Mouse (Mus musculus): ENCODE data around the gene Tff3. TPM values are rescaled to one million over a fixed set of nuclear protein-coding genes. Genes with fewer than 3 reads are reported as not detected.

Gene Tff3
- total and polyA plus RNA-seq, 3 experiments = not detected

- Histone ChIP-seq H3K36me3 (replicated peaks in 1 of 2; ENCODE audit: control insufficient read depth in 1 of 2, insufficient read depth in 1 of 2, low read length in 1 of 2) (no peaks in the 10 kb centered on the region), H3K9me3 (replicated peaks; ENCODE audit: low read length) (no peaks in the 10 kb centered on the region), H3K79me2 (replicated peaks; ENCODE audit: control insufficient read depth, extremely low read depth, insufficient read depth, poor library complexity, severe bottlenecking) (no peaks in the 10 kb centered on the region), H3K4me3 (replicated peaks in 1 of 3; ENCODE audit: low read depth in 2 of 3, low read length in 2 of 3, poor library complexity in 1 of 3) (no peak overlapping the region), H3K9ac (ENCODE audit: insufficient read depth, low read depth) (no peak overlapping the region), H3K27ac (ENCODE audit: insufficient read depth, low read depth) (no peak overlapping the region), H3K27me3 (replicated peaks) (no peaks in the 10 kb centered on the region), H3K4me2 (ENCODE audit: insufficient read depth, low read depth, poor library complexity, severe bottlenecking) (no peak overlapping the region), H3K4me1 (ENCODE audit: control insufficient read depth in 1 of 2, insufficient read depth in 2 of 2) (peaks cover 17 to 61% of the 10 kb centered on the region in 2 experiments)
- TF ChIP-seq HCFC1 (IDR thresholded peaks at IDR 0.05; ENCODE audit: low read depth, low read length) (no peak), ZKSCAN1 (IDR thresholded peaks at IDR 0.05; ENCODE audit: borderline replicate concordance, low read depth, low read length) (no peak), KAT2A (IDR thresholded peaks at IDR 0.05; ENCODE audit: insufficient replicate concordance, low read length) (no peak), ZNF384 (IDR thresholded peaks at IDR 0.05; ENCODE audit: low read depth, low read length) (no peak), MEF2A (IDR thresholded peaks at IDR 0.05; ENCODE audit: borderline replicate concordance, low read depth, low read length) (no peak)
- dilution Hi-C loops (cut with MboI; ENCODE audit: extremely low pct_ligation_motif_present, extremely low pct_unique_long_range_greater_than_20kb, low sequenced_read_pairs) (no loop called here), in situ Hi-C loops (cut with MboI; ENCODE audit: low pct_ligation_motif_present, low pct_unique_long_range_greater_than_20kb, low sequenced_read_pairs) (loop anchor here (10.0 kb wide), 1 partner anchor 54 kb away; no protein-coding TSS in a partner anchor)
- DNase-seq (ENCODE audit: extremely low read depth) = no peak
Observed at GRCm38 (mm10) chr17:31078581-31078980, 50.9 kb downstream of the Tff3 start.

GRCm38 (mm10) chr17:31077561-31077960 is 51.9 kb downstream of the Tff3 start:
- H3K4me1 ChIP-seq (ENCODE audit: control insufficient read depth in 1 of 2, insufficient read depth in 2 of 2) = peaks cover 24 to 72% of the 10 kb centered on the region in 2 experiments
- dilution Hi-C loops (cut with MboI; ENCODE audit: extremely low pct_ligation_motif_present, extremely low pct_unique_long_range_greater_than_20kb, low sequenced_read_pairs) = no loop called here

More at GRCm38 (mm10) chr17:31077561-31077960, 51.9 kb downstream of the Tff3 start:
- peak overlapping the region in 1 of 3 experiments; percentile 16 for H3K4me3 ChIP-seq (replicated peaks in 1 of 3; ENCODE audit: low read depth in 2 of 3, low read length in 2 of 3, poor library complexity in 1 of 3)
- H3K36me3 ChIP-seq (replicated peaks in 1 of 2; ENCODE audit: control insufficient read depth in 1 of 2, insufficient read depth in 1 of 2, low read length in 1 of 2) = no peaks in the 10 kb centered on the region
- no peaks in the 10 kb centered on the region for H3K27me3 ChIP-seq (replicated peaks)
- H3K27ac ChIP-seq (ENCODE audit: insufficient read depth, low read depth) = no peak overlapping the region
- in situ Hi-C loops (cut with MboI; ENCODE audit: low pct_ligation_motif_present, low pct_unique_long_range_greater_than_20kb, low sequenced_read_pairs) = loop anchor here (10.0 kb wide), 1 partner anchor 53 kb away; no protein-coding TSS in a partner anchor
- H3K4me2 ChIP-seq (ENCODE audit: insufficient read depth, low read depth, poor library complexity, severe bottlenecking) = no peak overlapping the region
- DNase-seq (ENCODE audit: extremely low read depth) = no peak
- H3K79me2 ChIP-seq (replicated peaks; ENCODE audit: control insufficient read depth, extremely low read depth, insufficient read depth, poor library complexity, severe bottlenecking) = no peaks in the 10 kb centered on the region
- no peak for TF ChIP-seq MAFK (IDR thresholded peaks at IDR 0.05; ENCODE audit: insufficient replicate concordance, low read length)
- no peak for TF ChIP-seq MYC (IDR thresholded peaks at IDR 0.05; ENCODE audit: low read depth, low read length)
- no peak for TF ChIP-seq NELFE (IDR thresholded peaks at IDR 0.05; ENCODE audit: low read depth, low read length)
- TF ChIP-seq ZNF384 (IDR thresholded peaks at IDR 0.05; ENCODE audit: low read depth, low read length) = no peak
- no peak for TF ChIP-seq ELF1 (IDR thresholded peaks at IDR 0.05; ENCODE audit: low read depth, low read length)
- no peak for TF ChIP-seq SMC3 (IDR thresholded peaks at IDR 0.05; ENCODE audit: low read depth, low read length)
- TF ChIP-seq USF1 (IDR thresholded peaks at IDR 0.05; ENCODE audit: low read depth, low read length) = no peak
- no peak for TF ChIP-seq E2F4 (IDR thresholded peaks at IDR 0.05; ENCODE audit: insufficient replicate concordance, low read depth, low read length)
- no peak for TF ChIP-seq TBP (conservative IDR thresholded peaks at IDR 0.05; ENCODE audit: low read depth, low read length)
- no peak for TF ChIP-seq MAX (IDR thresholded peaks at IDR 0.05; ENCODE audit: low read length)
- TF ChIP-seq CHD1 (IDR thresholded peaks at IDR 0.05; ENCODE audit: low read depth, low read length) = no peak
- TF ChIP-seq RCOR1 (conservative IDR thresholded peaks at IDR 0.05; ENCODE audit: low read depth, low read length) = no peak
- TF ChIP-seq POLR2A (IDR thresholded peaks at IDR 0.05; ENCODE audit: low read depth, low read length) = no peak
- peak; percentile 36; the same call in 1 of the 2 replicates for TF ChIP-seq ETS1 (conservative IDR thresholded peaks at IDR 0.05; ENCODE audit: low read depth, low read length)
- no peak for TF ChIP-seq POLR2AphosphoS2 (IDR thresholded peaks at IDR 0.05; ENCODE audit: low read depth, low read length)
- no peak for TF ChIP-seq NRF1 (IDR thresholded peaks at IDR 0.05; ENCODE audit: low read depth, low read length)
- TF ChIP-seq RAD21 (IDR thresholded peaks at IDR 0.05; ENCODE audit: low read depth, low read length) = no peak
- 0 out of 2 replicates have a peak, but pooled peaks have one; percentile 23 for TF ChIP-seq EP300 (IDR thresholded peaks at IDR 0.05; ENCODE audit: low read length)
- no peak for TF ChIP-seq USF2 (conservative IDR thresholded peaks at IDR 0.05; ENCODE audit: low read depth, low read length)
- TF ChIP-seq SIN3A (IDR thresholded peaks at IDR 0.05; ENCODE audit: low read length) = no peak
- TF ChIP-seq BHLHE40 (IDR thresholded peaks at IDR 0.05; ENCODE audit: low read depth, low read length) = peak; percentile 69
- no peak for TF ChIP-seq KAT2A (IDR thresholded peaks at IDR 0.05; ENCODE audit: insufficient replicate concordance, low read length)
- TF ChIP-seq ZC3H11A (IDR thresholded peaks at IDR 0.05; ENCODE audit: low read depth, low read length) = no peak
- TF ChIP-seq TCF12 (IDR thresholded peaks at IDR 0.05; ENCODE audit: low read depth, low read length) = peak; percentile 33; the same call in 1 of the 2 replicates
- H3K9me3 ChIP-seq (replicated peaks; ENCODE audit: low read length) = no peaks in the 10 kb centered on the region
- no peak overlapping the region for H3K9ac ChIP-seq (ENCODE audit: insufficient read depth, low read depth)

Data from CH12.LX (cell line).